Mouse (Mus musculus) cerebellum, adult 2 months (tissue): ENCODE data around the gene Ebi3.

Experiments
- CTCF ChIP-seq: fragments of 200-500 bp; IDR thresholded peaks from 2 replicates; pipeline ENCODE4 v1.5.1; 2011; ENCODE audit warnings: low read depth, mild to moderate bottlenecking, control low read depth, low read length, moderate library complexity, borderline replicate concordance; ENCODE audit not compliant: insufficient read depth
- POLR2A ChIP-seq: fragments of 200-500 bp; IDR thresholded peaks from 2 replicates; pipeline ENCODE4 v1.6.1; 2011; ENCODE audit warnings: low read length, control low read depth, borderline replicate concordance; ENCODE audit not compliant: insufficient read depth

DNA sequence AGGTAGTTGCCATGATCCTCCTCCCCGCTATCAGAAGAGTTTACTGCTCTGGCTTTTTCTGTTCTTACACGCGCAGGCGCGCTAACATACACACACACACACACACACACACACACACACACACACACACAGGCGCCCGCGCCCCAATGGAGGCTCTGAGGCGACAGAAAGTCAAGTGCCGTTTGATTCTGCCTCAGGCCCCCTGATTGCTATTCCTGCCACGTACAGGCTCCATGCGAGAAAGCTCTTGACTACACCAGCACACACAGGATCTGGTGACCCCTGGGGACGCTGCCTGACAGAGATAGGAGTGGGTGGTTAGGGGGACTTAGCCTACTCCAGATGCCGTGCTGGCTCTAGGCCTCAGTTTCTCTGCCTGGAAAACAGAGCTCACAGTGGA, 17.1 kb downstream of the Ebi3 start:
- TF ChIP-seq CTCF (no peak), POLR2A (no peak)
